Mouse (Mus musculus): ENCODE results near the gene Kctd19.

Gene Kctd19

GRCm38 (mm10) chr8:105419800-105420199 is 6.5 kb upstream of the Kctd19 start:
- DNase-seq: no peak

GRCm38 (mm10) chr8:105418992-105419391 is 5.7 kb upstream of the Kctd19 start:
- no peak for DNase-seq

GRCm38 (mm10) chr8:105409947-105410346 is 3.4 kb downstream of the Kctd19 start:
- DNase-seq: no peak

- no peak for DNase-seq
Measured at GRCm38 (mm10) chr8:105408331-105408730, 5.0 kb downstream of the Kctd19 start.

- DNase-seq: no peak
Measured at GRCm38 (mm10) chr8:105406416-105406815, 6.9 kb downstream of the Kctd19 start.

DNA sequence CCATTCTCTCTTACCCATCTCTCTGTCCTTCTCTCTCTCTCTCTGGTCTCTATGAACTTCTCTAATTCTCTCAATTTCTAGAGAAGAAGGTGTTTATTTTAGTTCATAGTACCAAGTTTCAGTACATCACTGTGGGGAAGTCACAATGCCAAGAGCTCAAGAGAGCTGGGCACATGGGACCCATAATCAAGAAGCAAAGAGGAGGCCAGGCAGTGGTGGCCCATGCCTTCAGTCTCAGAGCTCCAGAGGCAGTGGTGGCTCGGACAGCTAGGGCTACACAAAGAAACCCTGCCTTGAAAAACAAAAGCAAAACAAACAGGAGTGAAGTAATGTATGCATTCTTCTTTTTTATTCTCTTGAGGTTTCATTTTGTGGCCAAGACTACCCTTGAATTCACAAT is 8.8 kb downstream of the Kctd19 start:
- DNase-seq: no peak

DNA sequence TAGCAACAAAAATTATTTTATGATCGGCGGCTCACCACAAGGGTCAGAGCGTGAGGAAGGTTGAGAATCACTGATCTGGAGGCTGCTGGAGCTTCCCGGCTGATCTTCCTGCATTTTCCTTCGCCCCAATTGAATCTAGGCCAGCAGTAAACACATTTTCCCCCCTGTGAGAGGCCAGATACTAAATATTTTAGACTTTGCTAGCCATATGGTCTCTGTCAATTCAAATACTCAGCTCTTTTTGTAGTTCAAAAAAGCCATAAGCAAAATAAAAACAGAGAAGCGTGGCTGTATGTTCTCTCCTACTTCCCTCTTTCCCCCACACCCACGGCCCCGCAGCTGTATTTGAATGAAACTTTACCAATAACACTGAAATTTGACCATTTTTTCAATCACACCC is 9.8 kb downstream of the Kctd19 start:
- DNase-seq: peak; percentile 25

- DNase-seq: no peak
Measured at GRCm38 (mm10) chr8:105400016-105400415, 13.3 kb downstream of the Kctd19 start.

DNA sequence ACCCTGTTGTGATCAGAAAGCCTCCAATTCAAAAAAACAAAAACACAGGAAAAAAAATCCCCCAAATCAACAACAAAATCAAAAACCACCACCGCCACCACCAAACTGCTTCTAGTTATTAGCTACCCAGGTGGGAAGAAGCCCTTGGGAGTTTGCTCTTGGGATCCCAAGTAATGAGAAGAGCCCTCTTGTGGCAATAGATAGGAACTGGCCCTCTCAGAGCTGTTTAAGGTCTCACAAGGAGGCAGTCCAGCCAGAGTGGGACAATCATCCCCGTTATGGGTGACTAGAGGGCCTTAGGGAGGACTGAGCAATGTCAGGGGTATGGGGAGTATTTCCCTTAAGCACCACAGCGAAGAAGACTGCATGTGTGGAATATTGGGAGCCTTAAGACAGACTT is 15.6 kb downstream of the Kctd19 start:
- peak; percentile 52 for DNase-seq

DNA sequence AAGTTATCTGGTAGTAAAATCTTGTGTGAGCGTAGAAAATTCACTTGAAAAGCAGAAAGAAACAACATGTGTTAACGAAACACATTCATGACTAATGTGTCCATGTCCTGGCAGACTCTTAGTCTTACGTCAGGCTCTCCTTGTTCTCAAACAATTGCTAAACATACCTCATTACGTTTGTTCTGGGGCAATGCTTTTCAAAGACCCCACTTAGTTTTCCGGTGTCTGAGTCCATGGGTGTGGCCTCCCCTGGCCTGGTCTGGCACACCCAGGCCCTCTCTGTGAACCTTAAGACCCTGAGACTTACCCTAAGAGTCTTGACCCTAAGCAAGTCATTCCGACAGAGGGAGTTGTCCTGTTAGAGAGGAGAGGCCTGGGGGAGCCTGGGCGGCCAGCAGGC is 19.4 kb downstream of the Kctd19 start:
- DNase-seq: no peak

DNA sequence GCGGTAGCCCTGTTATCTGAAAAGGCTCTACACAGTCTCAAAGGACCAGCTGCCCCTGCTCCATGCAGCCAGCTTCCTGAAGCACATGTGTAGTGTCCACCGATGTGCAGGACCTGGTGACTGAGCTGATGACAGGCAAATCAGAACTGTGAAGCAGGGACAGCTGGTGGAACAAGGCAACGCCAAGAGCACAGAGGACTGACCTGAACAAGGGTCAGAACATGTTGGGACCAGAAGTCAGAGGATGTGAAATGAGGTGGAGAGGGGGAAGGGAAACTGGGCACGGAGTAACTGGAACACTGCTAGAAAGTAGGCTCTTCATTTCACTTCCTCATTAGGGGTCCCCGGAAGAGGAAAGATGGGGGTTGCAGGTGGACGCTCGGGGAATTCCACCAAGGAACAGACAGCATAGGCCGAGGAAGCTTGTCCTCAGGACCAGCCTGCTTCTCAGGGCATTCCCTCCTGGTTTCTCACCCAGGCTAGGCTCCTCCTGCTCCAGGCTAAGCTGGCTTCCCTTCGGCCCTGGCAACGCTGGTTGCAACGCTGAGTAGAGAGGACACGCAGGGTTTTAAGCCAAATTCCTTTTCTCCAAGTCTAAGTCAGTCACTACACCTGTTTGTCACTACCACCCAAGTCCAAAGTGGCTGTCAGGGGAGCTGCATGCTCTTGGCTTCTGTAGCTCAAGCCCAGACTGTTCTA is 20.1 kb downstream of the Kctd19 start:
- DNase-seq: no peak

- no peak for DNase-seq
Measured at GRCm38 (mm10) chr8:105389096-105389495, 24.2 kb downstream of the Kctd19 start.

DNA sequence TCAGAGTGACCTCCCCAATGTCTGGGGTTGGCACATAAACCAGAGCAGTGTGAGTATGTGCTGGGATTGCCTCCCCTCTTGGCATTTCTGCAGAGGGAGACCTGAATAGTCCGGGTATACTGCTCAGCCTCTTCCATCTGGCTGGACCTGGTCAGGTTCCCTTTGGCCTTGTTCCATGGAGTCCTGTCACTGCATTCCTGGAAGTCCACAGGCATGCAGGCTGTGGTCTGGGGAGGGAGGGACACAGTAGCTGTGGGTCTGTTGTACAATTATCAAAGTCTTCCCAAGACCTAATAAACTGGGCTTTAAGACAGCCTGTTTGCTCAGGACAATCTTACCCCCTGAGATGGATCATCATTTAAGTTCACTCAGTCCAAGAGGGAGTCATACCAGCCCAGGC is 26.2 kb downstream of the Kctd19 start:
- no peak for DNase-seq

GRCm38 (mm10) chr8:105384070-105384469 is 29.2 kb downstream of the Kctd19 start:
- no peak for DNase-seq

GRCm38 (mm10) chr8:105380308-105380707 is 33.0 kb downstream of the Kctd19 start:
- no peak for DNase-seq

- DNase-seq: no peak
Measured at GRCm38 (mm10) chr8:105378673-105379072, 34.6 kb downstream of the Kctd19 start.

- DNase-seq: no peak
Measured at GRCm38 (mm10) chr8:105374513-105374966, 38.8 kb downstream of the Kctd19 start.

DNA sequence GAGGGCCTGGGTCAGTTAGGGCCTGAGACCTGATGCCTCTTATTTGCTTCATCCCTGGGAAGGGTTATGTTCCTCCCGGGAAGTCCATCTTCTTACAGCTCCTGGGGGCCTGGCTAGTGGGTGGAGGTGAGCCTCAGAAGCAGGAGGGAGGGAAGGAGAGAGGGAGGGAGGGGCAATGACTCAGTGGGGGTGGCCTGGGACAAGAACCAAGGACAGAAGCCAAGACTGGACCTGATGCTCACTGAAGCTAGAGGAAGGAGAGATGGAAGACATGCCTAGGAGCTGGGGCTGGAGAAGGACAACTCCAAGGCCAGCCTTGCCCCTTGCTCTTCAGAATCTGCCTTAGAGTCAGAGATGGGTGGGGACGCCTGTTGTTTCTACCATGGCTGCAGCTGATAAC is 40.3 kb downstream of the Kctd19 start, which contains the start of gene Plekhg4:
TSS of gene Plekhg4 (plus strand) at position 243 of the 400 bp plus-strand sequence.
- no peak for DNase-seq

GRCm38 (mm10) chr8:105372473-105372872 is 40.8 kb downstream of the Kctd19 start:
- DNase-seq: no peak

- no peak for DNase-seq
Measured at GRCm38 (mm10) chr8:105367107-105367506, 46.2 kb downstream of the Kctd19 start.

GRCm38 (mm10) chr8:105361751-105362702 is 51.3 kb downstream of the Kctd19 start:
- DNase-seq: no peak

DNA sequence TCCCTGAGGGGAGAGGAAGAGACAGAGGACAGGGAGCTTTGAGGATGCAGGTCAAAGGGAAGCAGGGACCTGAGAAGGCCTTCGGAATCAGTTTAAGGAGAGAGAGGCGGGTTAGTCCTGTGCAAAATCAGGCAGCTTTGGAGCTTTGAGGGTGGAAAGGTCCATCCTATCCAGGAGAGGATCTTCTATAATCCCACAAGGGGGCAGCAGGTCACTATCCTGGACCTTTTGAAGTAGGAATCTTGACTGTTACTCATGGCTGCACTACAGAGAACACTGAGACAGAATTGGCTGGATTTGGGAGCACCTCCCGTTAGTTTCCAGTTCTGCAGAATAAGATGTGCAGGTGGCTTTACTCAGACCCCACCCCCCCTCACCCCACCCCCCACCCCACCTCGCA is 53.7 kb downstream of the Kctd19 start:
- DNase-seq: no peak

DNA sequence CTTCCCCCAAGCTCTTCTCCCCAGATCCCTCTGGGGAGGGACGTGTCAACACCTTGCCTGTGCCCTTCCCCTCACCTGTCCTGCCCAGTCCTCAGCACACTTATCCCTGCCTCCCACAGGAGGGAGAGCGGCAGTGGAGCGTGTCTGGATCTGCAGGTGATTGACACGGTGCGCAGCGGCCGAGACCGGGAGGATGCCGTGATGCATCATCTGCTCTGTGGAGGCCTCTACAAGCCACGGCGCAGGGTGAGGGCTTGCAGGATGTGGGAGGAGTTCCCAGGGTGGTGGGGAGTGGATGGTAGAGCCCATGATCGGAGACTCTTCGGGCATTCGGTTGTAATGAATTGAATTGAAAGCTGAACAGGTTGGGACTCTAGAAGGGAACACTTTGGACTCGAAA is 54.1 kb downstream of the Kctd19 start:
- DNase-seq: no peak

- no peak for DNase-seq
Measured at GRCm38 (mm10) chr8:105356681-105357080, 56.6 kb downstream of the Kctd19 start.
